Mouse (Mus musculus) hindbrain, postnatal 0 days (tissue): ENCODE measurements at regions not wholly inside any gene's neighbourhood (a gene's known extent, or its start where the extent isn't known, plus 50 kb on each side); places are given as distances from the start of the nearest gene placed in this dataset.
"Not testable (repeated sequence)": the region's sequence is repeated elsewhere in the genome, so short reads cannot be mapped to it uniquely, and the experiment has no call there.

ENCODE experiments used
- ATAC-seq: fragments of 200-750 bp; cut with Nextera tagmentation; 2 replicates; pipeline ENCODE4 v1.8.0; 2017; ENCODE audit warnings: mild to moderate bottlenecking, moderate TSS enrichment, moderate library complexity
- DNase-seq: peaks from one replicate; pipeline ENCODE4 v3.0.0-alpha.2; 2015; ENCODE audit warnings: low spot score
- H3K27ac ChIP-seq: fragments of 300-500 bp; sonication (generic); 2 replicates; pipeline ENCODE4 v1.5.1; 2014; ENCODE audit warnings: mild to moderate bottlenecking
- H3K27me3 ChIP-seq: fragments of 300-500 bp; sonication (generic); 2 replicates; pipeline ENCODE4 v1.6.1; 2014; ENCODE audit warnings: low read length, mixed read lengths; ENCODE audit not compliant: insufficient read depth
- H3K36me3 ChIP-seq: fragments of 300-500 bp; sonication (generic); 2 replicates; pipeline ENCODE4 v1.6.1; 2014; ENCODE audit warnings: low read length, mixed read lengths; ENCODE audit not compliant: insufficient read depth
- H3K4me1 ChIP-seq: fragments of 300-500 bp; sonication (generic); 2 replicates; pipeline ENCODE4 v1.6.1; 2014; ENCODE audit warnings: antibody characterized with exemption, low read length, mixed read lengths; ENCODE audit not compliant: insufficient read depth
- H3K4me2 ChIP-seq: fragments of 300-500 bp; sonication (generic); 2 replicates; pipeline ENCODE4 v1.6.1; 2014; ENCODE audit warnings: low read depth, mild to moderate bottlenecking, low read length, moderate library complexity, mixed read lengths
- H3K4me3 ChIP-seq: fragments of 300-500 bp; sonication (generic); 2 replicates; pipeline ENCODE4 v1.5.1; 2014; ENCODE audit warnings: low read length
- H3K9ac ChIP-seq: fragments of 300-500 bp; sonication (generic); replicated peaks from 2 replicates; pipeline ENCODE4 v1.6.1; 2014; ENCODE audit warnings: mild to moderate bottlenecking, low read length, moderate library complexity, mixed read lengths
- H3K9me3 ChIP-seq: fragments of 300-500 bp; sonication (generic); 2 replicates; pipeline ENCODE4 v1.6.1; 2016; ENCODE audit warnings: low read length, mixed read lengths
- WGBS: fragments of 180-500 bp; shearing (Covaris S2); extraction: QIAGEN DNeasy Blood & Tissue Kit; methylation state at CpG from one replicate; pipeline ENCODE4 v1.1.7; 2014; 5-methylcytosine and 5-hydroxymethylcytosine counted together

DNA sequence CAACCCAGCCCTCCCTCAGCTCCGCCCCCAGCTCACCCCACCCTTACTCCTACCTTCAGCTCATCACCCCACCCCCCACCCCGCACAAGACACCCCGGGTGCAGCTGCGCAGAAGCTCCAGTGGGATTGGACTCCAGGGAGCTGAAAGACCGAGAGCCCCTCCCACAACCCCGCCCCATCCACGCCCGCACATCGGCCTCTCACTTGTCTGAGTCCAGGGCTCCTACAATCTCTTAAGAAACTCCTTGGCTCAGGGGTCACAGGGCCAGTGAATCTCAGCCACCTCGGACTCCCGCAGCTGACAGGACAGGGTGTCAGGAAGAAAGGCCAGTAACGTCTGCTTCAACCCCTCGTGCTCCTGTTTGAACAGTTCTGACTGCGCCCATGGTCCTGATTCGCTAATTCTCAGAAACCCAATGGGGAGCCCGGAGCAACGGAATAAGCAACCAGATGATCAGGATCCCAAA is 120.7 kb downstream of the Map1s start:
- H3K36me3 ChIP-seq, H3K27ac ChIP-seq, H3K4me1 ChIP-seq, H3K9me3 ChIP-seq, H3K9ac ChIP-seq, H3K27me3 ChIP-seq, H3K4me3 ChIP-seq: not testable (repeated sequence)
- DNase-seq (peak; percentile 8), ATAC-seq (peak; percentile 83)
- H3K4me2 ChIP-seq, result peak overlapping the region; percentile 41
- 4% methylated on average over 17 of the region's 17 CpGs for WGBS

DNA sequence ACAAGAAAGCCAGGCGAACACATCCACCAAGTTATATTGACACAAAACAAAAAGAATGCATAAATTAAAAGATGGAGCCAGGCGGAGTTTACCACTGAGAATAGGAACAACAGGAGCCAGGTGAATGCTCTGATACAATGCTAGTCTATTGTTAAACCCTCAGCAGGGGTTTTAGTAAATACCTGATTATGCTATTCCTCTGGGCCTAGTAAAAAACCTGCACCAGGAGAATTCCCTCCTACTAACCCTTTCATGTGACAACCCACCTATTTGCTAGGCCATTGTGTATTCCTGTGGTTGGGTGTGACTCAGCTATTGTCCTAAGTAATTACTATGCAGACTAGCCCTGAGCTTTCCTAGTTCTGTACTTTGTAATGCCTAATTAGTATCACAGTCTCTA is 122.8 kb downstream of the Map1s start:
- WGBS, result 83% methylated on average over 2 of the region's 2 CpGs
- H3K4me1 ChIP-seq, H3K4me2 ChIP-seq, H3K27ac ChIP-seq, DNase-seq, H3K9me3 ChIP-seq, ATAC-seq, H3K27me3 ChIP-seq, H3K36me3 ChIP-seq, H3K4me3 ChIP-seq, H3K9ac ChIP-seq: not testable (repeated sequence)
